Mouse (Mus musculus): ENCODE results near the gene Btk. TPM values are rescaled to one million over a fixed set of nuclear protein-coding genes. Genes with fewer than 3 reads are reported as not detected.

Btk gene
- total and polyA plus RNA-seq, 3 experiments = 16.2 to 53.4 (median 38.1) TPM

GRCm38 (mm10) chrX:134509473-134509872 is 73.9 kb downstream of the Btk start:
- Histone ChIP-seq H3K27me3 (replicated peaks) (no peaks in the 10 kb centered on the region), H3K4me2 (ENCODE audit: insufficient read depth, low read depth, poor library complexity, severe bottlenecking) (no peak overlapping the region), H3K9me3 (replicated peaks; ENCODE audit: low read length) (no peaks in the 10 kb centered on the region), H3K27ac (ENCODE audit: insufficient read depth, low read depth) (no peak overlapping the region), H3K4me1 (ENCODE audit: control insufficient read depth in 1 of 2, insufficient read depth in 2 of 2) (no peaks in the 10 kb centered on the region), H3K4me3 (replicated peaks in 1 of 3; ENCODE audit: low read depth in 2 of 3, low read length in 2 of 3, poor library complexity in 1 of 3) (no peak overlapping the region), H3K36me3 (replicated peaks in 1 of 2; ENCODE audit: control insufficient read depth in 1 of 2, insufficient read depth in 1 of 2, low read length in 1 of 2) (no peaks in the 10 kb centered on the region), H3K79me2 (replicated peaks; ENCODE audit: control insufficient read depth, extremely low read depth, insufficient read depth, poor library complexity, severe bottlenecking) (no peaks in the 10 kb centered on the region), H3K9ac (ENCODE audit: insufficient read depth, low read depth) (no peak overlapping the region)
- dilution Hi-C loops (cut with MboI; ENCODE audit: extremely low pct_ligation_motif_present, extremely low pct_unique_long_range_greater_than_20kb, low sequenced_read_pairs) = no loop called here
- DNase-seq (ENCODE audit: extremely low read depth) = peak; percentile 6
- in situ Hi-C loops (cut with MboI; ENCODE audit: low pct_ligation_motif_present, low pct_unique_long_range_greater_than_20kb, low sequenced_read_pairs) = no loop called here
- TF ChIP-seq PAX5 (IDR thresholded peaks at IDR 0.05; ENCODE audit: low read length) (no peak), ZMIZ1 (IDR thresholded peaks at IDR 0.05; ENCODE audit: low read depth, low read length) (no peak), MAFK (IDR thresholded peaks at IDR 0.05; ENCODE audit: insufficient replicate concordance, low read length) (no peak), TCF12 (IDR thresholded peaks at IDR 0.05; ENCODE audit: low read depth, low read length) (no peak), TBP (conservative IDR thresholded peaks at IDR 0.05; ENCODE audit: low read depth, low read length) (no peak), NELFE (IDR thresholded peaks at IDR 0.05; ENCODE audit: low read depth, low read length) (no peak), HCFC1 (IDR thresholded peaks at IDR 0.05; ENCODE audit: low read depth, low read length) (no peak), RAD21 (IDR thresholded peaks at IDR 0.05; ENCODE audit: low read depth, low read length) (peak; percentile 15), POLR2AphosphoS2 (IDR thresholded peaks at IDR 0.05; ENCODE audit: low read depth, low read length) (no peak), UBTF (IDR thresholded peaks at IDR 0.05; ENCODE audit: low read depth, low read length) (no peak), NRF1 (IDR thresholded peaks at IDR 0.05; ENCODE audit: low read depth, low read length) (no peak), ZKSCAN1 (IDR thresholded peaks at IDR 0.05; ENCODE audit: borderline replicate concordance, low read depth, low read length) (no peak), CTCF (conservative IDR thresholded peaks at IDR 0.05 in 1 of 2, IDR thresholded peaks at IDR 0.05 in 1 of 2; ENCODE audit: low read depth in 2 of 2, low read length in 2 of 2) (peak; percentile 41 to 59), CHD2 (IDR thresholded peaks at IDR 0.05; ENCODE audit: low read length) (no peak), MAZ (IDR thresholded peaks at IDR 0.05; ENCODE audit: low read depth, low read length) (no peak), BHLHE40 (IDR thresholded peaks at IDR 0.05; ENCODE audit: low read depth, low read length) (no peak), MAX (IDR thresholded peaks at IDR 0.05; ENCODE audit: low read length) (no peak), SMC3 (IDR thresholded peaks at IDR 0.05; ENCODE audit: low read depth, low read length) (peak; percentile 36)

GRCm38 (mm10) chrX:134507977-134508376 is 75.4 kb downstream of the Btk start:
- Histone ChIP-seq H3K4me3 (replicated peaks in 1 of 3; ENCODE audit: low read depth in 2 of 3, low read length in 2 of 3, poor library complexity in 1 of 3) (no peak overlapping the region), H3K4me1 (ENCODE audit: control insufficient read depth in 1 of 2, insufficient read depth in 2 of 2) (no peaks in the 10 kb centered on the region), H3K9ac (ENCODE audit: insufficient read depth, low read depth) (no peak overlapping the region), H3K79me2 (replicated peaks; ENCODE audit: control insufficient read depth, extremely low read depth, insufficient read depth, poor library complexity, severe bottlenecking) (no peaks in the 10 kb centered on the region), H3K27ac (ENCODE audit: insufficient read depth, low read depth) (no peak overlapping the region), H3K36me3 (replicated peaks in 1 of 2; ENCODE audit: control insufficient read depth in 1 of 2, insufficient read depth in 1 of 2, low read length in 1 of 2) (no peaks in the 10 kb centered on the region), H3K9me3 (replicated peaks; ENCODE audit: low read length) (no peaks in the 10 kb centered on the region), H3K27me3 (replicated peaks) (no peaks in the 10 kb centered on the region), H3K4me2 (ENCODE audit: insufficient read depth, low read depth, poor library complexity, severe bottlenecking) (peak overlapping the region; percentile 44; the same call in 1 of the 2 replicates)
- TF ChIP-seq SMC3 (IDR thresholded peaks at IDR 0.05; ENCODE audit: low read depth, low read length) = peak; percentile 19
- peak in 1 of 2 experiments; percentile 58; a peak in 2 of 4 replicates for TF ChIP-seq CTCF (conservative IDR thresholded peaks at IDR 0.05 in 1 of 2, IDR thresholded peaks at IDR 0.05 in 1 of 2; ENCODE audit: low read depth in 2 of 2, low read length in 2 of 2)
- TF ChIP-seq ETS1 (conservative IDR thresholded peaks at IDR 0.05; ENCODE audit: low read depth, low read length) = no peak
- peak; percentile 41 for TF ChIP-seq RAD21 (IDR thresholded peaks at IDR 0.05; ENCODE audit: low read depth, low read length)
- DNase-seq (ENCODE audit: extremely low read depth) = peak; percentile 3
- dilution Hi-C loops (cut with MboI; ENCODE audit: extremely low pct_ligation_motif_present, extremely low pct_unique_long_range_greater_than_20kb, low sequenced_read_pairs) = no loop called here
- in situ Hi-C loops (cut with MboI; ENCODE audit: low pct_ligation_motif_present, low pct_unique_long_range_greater_than_20kb, low sequenced_read_pairs) = no loop called here
